Mouse (Mus musculus) embryonic fibroblast, embryonic 13.5 days (primary cell): Measurements from ENCODE around the gene Gse1. TPM values are rescaled to one million over a fixed set of nuclear protein-coding genes. Genes with fewer than 3 reads are reported as not detected.

Experiments used
- H3K27ac ChIP-seq: 2 replicates; pipeline ENCODE4 v1.5.1; 2012; ENCODE audit warnings: low read length, control low read depth, inconsistent platforms; ENCODE audit not compliant: insufficient read depth
- H3K4me1 ChIP-seq: 2 replicates; pipeline ENCODE4 v1.6.1; 2011; ENCODE audit warnings: low read length; ENCODE audit not compliant: control insufficient read depth, insufficient read depth
- H3K4me3 ChIP-seq: 2 replicates; pipeline ENCODE4 v1.5.1; 2011; ENCODE audit warnings: mild to moderate bottlenecking, control low read depth, low read length; ENCODE audit not compliant: insufficient read depth
- CTCF ChIP-seq: IDR thresholded peaks from 2 replicates; pipeline ENCODE4 v1.5.1; 2011; ENCODE audit warnings: mild to moderate bottlenecking, control low read depth, low read length, moderate library complexity, borderline replicate concordance; ENCODE audit not compliant: insufficient read depth
- POLR2A ChIP-seq: IDR thresholded peaks from 2 replicates; pipeline ENCODE4 v1.6.1; 2011; ENCODE audit warnings: low read depth, mild to moderate bottlenecking, control low read depth, low read length, moderate library complexity
- polyA plus RNA-seq: library from polyadenylated mRNA; stranded (reverse); fragments of >200 nt; gene quantifications from 2 replicates; pipeline ENCODE4 v1.2.4, GENCODE M21; 2011; ENCODE audit warnings: low read depth; ENCODE audit not compliant: missing spikeins, insufficient read length

The Gse1 gene
- polyA plus RNA-seq, 1 experiment = 13.4 TPM

DNA sequence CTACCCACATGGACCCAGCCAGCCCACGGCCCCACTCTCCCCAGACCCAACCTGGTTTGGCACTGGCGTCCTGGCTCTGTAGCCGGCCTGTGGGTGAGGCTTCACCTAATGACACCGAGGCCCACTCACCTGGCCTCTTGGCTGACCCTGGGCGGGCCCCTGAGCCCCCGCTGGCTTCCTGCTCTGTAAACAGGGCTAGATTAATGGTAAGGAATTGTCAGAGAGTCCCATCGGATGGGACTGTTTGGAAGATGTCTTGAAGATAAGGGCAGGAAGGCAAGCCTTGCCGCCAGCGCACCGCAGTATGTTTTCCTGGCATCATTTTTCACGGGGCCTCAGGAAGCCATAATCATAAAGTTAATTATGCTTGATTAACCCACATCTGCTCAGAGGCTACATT, 20.1 kb upstream of the Gse1 start:
- TF ChIP-seq POLR2A (no peak), CTCF (no peak)
- no peak overlapping the region for H3K4me3 ChIP-seq
- no peaks in the 10 kb centered on the region; the same call in 1 of the 2 replicates for H3K4me1 ChIP-seq
- no peak overlapping the region for H3K27ac ChIP-seq

DNA sequence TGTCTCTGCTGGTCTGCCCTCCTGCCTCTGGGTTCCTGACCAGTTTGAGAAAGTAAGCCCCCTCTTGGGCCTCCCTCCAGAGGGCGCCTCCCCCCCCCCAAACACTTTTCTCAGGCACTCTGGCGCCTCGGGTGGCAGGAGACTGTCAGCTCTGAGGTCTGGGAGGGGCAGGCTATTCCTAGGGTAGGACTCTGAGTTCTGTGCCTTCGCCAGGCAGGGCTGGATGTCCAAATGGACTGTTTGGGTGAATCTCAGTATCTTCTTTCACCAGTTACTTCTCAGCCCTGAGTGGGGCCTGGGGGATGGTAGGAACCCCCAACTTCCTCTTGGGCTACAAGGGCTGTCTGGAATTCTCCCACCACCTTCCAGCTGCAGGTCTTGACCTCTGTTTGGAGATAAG, 16.9 kb upstream of the Gse1 start:
- no peak for TF ChIP-seq CTCF
- no peak for TF ChIP-seq POLR2A
- Histone ChIP-seq H3K4me3 (no peak overlapping the region), H3K27ac (no peak overlapping the region), H3K4me1 (peaks cover 7% of the 10 kb centered on the region)

GRCm38 (mm10) chr8:120212596-120212995, 15.7 kb upstream of the Gse1 start:
- no peak overlapping the region for H3K27ac ChIP-seq
- H3K4me1 ChIP-seq = peaks cover 12% of the 10 kb centered on the region
- TF ChIP-seq POLR2A = no peak
- TF ChIP-seq CTCF = no peak
- H3K4me3 ChIP-seq = no peak overlapping the region

DNA sequence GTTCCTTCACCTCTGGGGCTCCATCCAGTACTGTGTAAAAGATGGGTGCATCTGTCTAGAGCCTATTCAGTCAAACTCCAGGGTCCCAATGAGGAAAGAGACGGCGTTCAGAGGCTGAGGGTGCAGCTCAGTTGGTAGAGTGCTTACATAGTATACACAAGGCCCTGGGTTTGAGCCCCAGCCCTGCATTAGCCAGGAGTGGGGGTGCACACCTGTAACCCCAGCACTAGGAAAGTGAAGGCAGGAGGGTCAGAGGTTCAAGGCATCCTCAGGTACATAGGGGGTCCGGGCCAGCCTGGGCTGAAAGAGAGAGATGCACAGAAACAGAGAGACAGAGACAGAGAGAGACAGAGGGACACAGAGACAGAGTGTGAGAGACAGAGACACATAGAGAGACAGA, 15.0 kb upstream of the Gse1 start:
- TF ChIP-seq CTCF (no peak), POLR2A (no peak)
- H3K4me3 ChIP-seq = no peak overlapping the region
- H3K27ac ChIP-seq = no peak overlapping the region
- peaks cover 15% of the 10 kb centered on the region for H3K4me1 ChIP-seq

DNA sequence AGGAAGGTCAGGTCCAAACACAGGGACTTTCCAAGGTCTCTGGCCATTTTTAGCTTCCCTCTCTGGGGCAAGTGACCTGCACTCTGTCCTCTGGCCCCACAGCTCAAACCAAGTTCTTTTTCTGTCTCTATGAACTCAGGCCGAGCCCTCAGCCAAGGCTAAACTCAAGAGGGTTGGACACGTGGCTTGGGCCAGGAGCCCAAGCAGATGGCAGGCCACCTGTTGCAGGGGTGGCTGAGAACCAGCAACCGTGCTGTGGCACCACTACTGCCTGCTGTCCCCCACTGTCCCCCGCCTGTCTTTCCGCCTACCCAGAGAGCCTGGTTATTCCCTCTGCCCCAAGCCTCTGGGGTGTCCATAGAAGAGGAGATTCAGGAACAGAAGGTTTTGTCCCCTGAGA, 14.3 kb upstream of the Gse1 start:
- TF ChIP-seq CTCF = no peak
- no peak for TF ChIP-seq POLR2A
- H3K27ac ChIP-seq = no peak overlapping the region
- H3K4me3 ChIP-seq = no peak overlapping the region
- peaks cover 15% of the 10 kb centered on the region for H3K4me1 ChIP-seq

- Histone ChIP-seq H3K4me3 (no peak overlapping the region), H3K27ac (peak overlapping the region; percentile 87), H3K4me1 (peaks cover 15% of the 10 kb centered on the region)
- 0 out of 2 replicates have a peak, but pooled peaks have one; percentile 30 for TF ChIP-seq POLR2A
- TF ChIP-seq CTCF = no peak
Measured at GRCm38 (mm10) chr8:120215416-120216141, 12.7 kb upstream of the Gse1 start.

DNA sequence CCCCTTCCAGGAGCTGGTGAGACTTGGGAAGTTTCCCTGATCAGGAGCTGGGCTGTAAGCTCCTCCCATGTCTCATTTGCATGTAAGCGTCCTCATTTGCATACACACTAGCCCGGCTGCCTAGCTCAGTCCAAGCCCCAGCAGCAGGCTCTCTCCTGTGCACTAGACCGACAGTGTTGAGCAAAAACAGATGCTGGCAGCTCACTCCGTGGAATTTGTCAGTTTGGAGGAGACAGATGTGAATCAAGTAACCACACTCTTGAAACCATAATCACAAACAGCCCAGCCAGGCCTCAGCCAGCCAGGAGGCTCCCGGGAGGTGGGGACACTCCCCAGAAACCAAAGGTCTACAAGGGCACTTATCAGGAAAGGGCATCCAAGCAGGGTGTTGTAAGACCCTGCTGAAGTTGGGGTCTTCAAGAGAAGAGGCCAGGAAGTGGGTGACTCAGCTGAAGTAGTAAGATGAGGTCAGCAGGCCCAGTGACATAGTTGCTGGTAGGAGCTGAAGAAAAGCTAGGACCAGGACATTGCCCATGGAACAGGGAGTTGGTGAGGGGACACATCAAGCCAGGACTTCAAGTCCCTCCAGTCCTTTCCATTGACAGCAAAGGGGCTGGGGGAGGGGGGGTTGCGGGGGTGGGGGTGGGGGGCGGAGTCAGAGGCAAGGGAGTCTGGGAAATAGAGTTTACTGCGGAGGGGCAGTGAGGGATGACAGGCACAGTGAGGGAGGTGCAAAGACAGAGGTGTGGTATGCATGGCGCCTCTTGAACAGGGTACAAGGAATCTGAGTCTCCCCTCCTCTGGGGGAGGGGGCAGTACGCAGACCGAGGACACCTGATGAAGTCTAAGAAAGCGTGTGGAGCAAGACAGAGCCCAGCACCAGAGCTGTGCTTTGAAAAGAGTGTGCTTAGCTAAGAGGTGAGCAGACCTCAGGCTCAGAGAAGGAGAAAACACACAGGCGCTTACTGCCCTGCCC, 11.1 kb upstream of the Gse1 start:
- Histone ChIP-seq H3K27ac (peak overlapping the region; percentile 68), H3K4me1 (peaks cover 15% of the 10 kb centered on the region), H3K4me3 (no peak overlapping the region)
- TF ChIP-seq POLR2A = no peak
- no peak for TF ChIP-seq CTCF

GRCm38 (mm10) chr8:120222548-120222947, 5.7 kb upstream of the Gse1 start:
- no peak overlapping the region for H3K27ac ChIP-seq
- H3K4me1 ChIP-seq = peaks cover 30% of the 10 kb centered on the region
- no peak for TF ChIP-seq CTCF
- no peak for TF ChIP-seq POLR2A
- H3K4me3 ChIP-seq = no peak overlapping the region

GRCm38 (mm10) chr8:120224521-120225420, 3.5 kb upstream of the Gse1 start:
- no peak for TF ChIP-seq POLR2A
- TF ChIP-seq CTCF = no peak
- Histone ChIP-seq H3K4me3 (no peak overlapping the region), H3K4me1 (peaks cover 27% of the 10 kb centered on the region), H3K27ac (peak overlapping the region; percentile 51)
